Mouse (Mus musculus) heart, postnatal 0 days (tissue): ENCODE data around the gene Cry2.

ENCODE experiments used
- CTCF ChIP-seq: IDR thresholded peaks from 2 replicates; pipeline ENCODE4 v1.5.1; 2016; ENCODE audit warnings: antibody characterized with exemption, control low read depth, low read depth
- EP300 ChIP-seq: IDR thresholded peaks from 2 replicates; pipeline ENCODE4 v1.6.1; 2016; ENCODE audit warnings: antibody characterized with exemption, low read depth

- TF ChIP-seq CTCF (no peak), EP300 (no peak)
These were observed 22.1 kb downstream of the Cry2 start for GRCm38 (mm10) chr2:92411705-92412104.
